Mouse (Mus musculus) liver, adult 2 months (tissue): ENCODE results near the gene Smarca5.

ENCODE experiments used
- CTCF ChIP-seq: fragments of 200-500 bp; IDR thresholded peaks from 2 replicates; pipeline ENCODE4 v1.5.1; 2011; ENCODE audit warnings: low read depth, low read length, control low read depth
- POLR2A ChIP-seq: fragments of 200-500 bp; IDR thresholded peaks from 2 replicates; pipeline ENCODE4 v1.6.1; 2011; ENCODE audit warnings: low read length, control low read depth; ENCODE audit not compliant: insufficient read depth; ENCODE audit errors: extremely low read depth

GRCm38 (mm10) chr8:80739932-80740331, 635 bp upstream of the Smarca5 start:
- TF ChIP-seq CTCF (no peak), POLR2A (no peak)
